In the genomic region with DNA sequence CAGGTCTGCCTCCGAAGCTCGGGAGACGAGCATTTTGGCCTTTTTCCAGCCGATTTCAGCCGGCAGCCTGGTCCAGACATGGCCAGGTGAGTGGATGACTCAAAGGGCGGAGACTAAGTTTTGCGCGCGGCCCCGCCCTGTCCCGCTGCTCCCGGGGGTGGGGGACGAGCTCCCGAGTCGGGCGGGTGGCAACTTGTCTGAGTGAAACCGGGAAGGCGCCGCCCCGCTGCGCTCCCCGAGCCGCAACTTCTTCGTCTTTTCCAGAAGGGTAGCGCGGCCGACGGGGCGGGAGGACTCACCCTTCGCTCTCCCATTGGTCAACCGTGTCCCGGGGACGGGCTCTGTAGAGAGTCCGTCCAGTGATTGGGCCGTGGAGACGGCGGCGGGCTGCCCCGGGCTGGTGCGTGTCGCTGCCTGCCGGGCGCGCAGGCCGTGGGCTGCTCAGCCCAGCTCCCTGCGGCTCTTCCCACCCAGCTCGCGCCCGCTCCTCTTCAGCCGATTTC, we compare ENCODE assay signal across 8 mouse cellular contexts. TPM values are rescaled to one million over a fixed set of nuclear protein-coding genes. Genes with fewer than 3 reads are reported as not detected.
A peak's percentile ranks its signal among the peaks of the same experiment; 100 is the strongest.
DNase-seq lines count a peak whose midpoint lies in the region; ATAC-seq lines count a peak whose summit lies in the region.

No protein-coding gene starts in this region.

- intact Hi-C loops in left cerebral cortex, postnatal 10 days (cut with DNase I): loop anchor here (5.0 kb wide), 1 partner anchor 228 kb away; no protein-coding TSS in a partner anchor

- peak overlapping the region; percentile 42 for H3K9ac ChIP-seq in intestine, embryonic 14.5 days (ENCODE audit: low read length)

- peak; percentile 96 for DNase-seq in adrenal gland, adult 2 months
- peak; percentile 75 for DNase-seq in embryo, embryonic 11.5 days (ENCODE audit: low read depth, low spot score)
- peak; percentile 91 for DNase-seq in gastrocnemius, postnatal 25 days
- DNase-seq in intestine, embryonic 14.5 days (ENCODE audit: low spot score): peak; percentile 89
- DNase-seq in left cerebral cortex, postnatal 10 days (ENCODE audit: extremely low spot score in 1 of 2, low spot score in 2 of 2): peak; percentile 72 to 90
- DNase-seq in right cerebral cortex, postnatal 10 days (ENCODE audit: low spot score in 2 of 2): peak; percentile 88 to 89
- DNase-seq in urinary bladder, postnatal 36 days (ENCODE audit: low spot score in 2 of 2): peak; percentile 92 to 97

- peaks cover 11% of the 10 kb centered on the region for H3K36me3 ChIP-seq in intestine, embryonic 14.5 days (ENCODE audit: control insufficient read depth, insufficient read depth, low read length)

- H3K4me3 ChIP-seq in intestine, embryonic 14.5 days (ENCODE audit: low read depth, low read length): peak overlapping the region; percentile 54

- peaks cover 33% of the 10 kb centered on the region for H3K27me3 ChIP-seq in intestine, embryonic 14.5 days (replicated peaks; ENCODE audit: control insufficient read depth, insufficient read depth, low read length)

- peaks cover 8% of the 10 kb centered on the region; the same call in 1 of the 2 replicates for H3K4me1 ChIP-seq in intestine, embryonic 14.5 days (replicated peaks; ENCODE audit: control insufficient read depth, insufficient read depth, low read length)

- H3K4me2 ChIP-seq in intestine, embryonic 14.5 days (ENCODE audit: low read length): peak overlapping the region; percentile 78

- under 1% methylated on average over 41 of the region's 50 CpGs for WGBS in intestine, embryonic 14.5 days

- no peaks in the 10 kb centered on the region for H3K9me3 ChIP-seq in intestine, embryonic 14.5 days (ENCODE audit: control insufficient read depth, low read length)

- peak overlapping the region; percentile 76 for H3K27ac ChIP-seq in intestine, embryonic 14.5 days (ENCODE audit: low read depth)

- ATAC-seq in intestine, embryonic 14.5 days (replicated peaks; ENCODE audit: low FRiP score, low TSS enrichment, low read depth): peak; percentile 91
- ATAC-seq in megakaryocyte progenitor cell, adult 5-6 weeks (replicated peaks; ENCODE audit: poor library complexity): peak; percentile 93

RNA-seq across cellular contexts. Expression of gene Sfn, which starts 2.3 kb away (rescaled TPM):
- 1 to 10 TPM; 1.4 to 1.8 TPM for total RNA-seq in adrenal gland, adult 2 months (2021)
- 2.1 and 3.0 TPM in 2 replicates for polyA plus RNA-seq in adrenal gland, adult 2 months (2012; rRNA removed)
- 1 to 10 TPM; 1.1 to 1.2 TPM for total RNA-seq in gastrocnemius, postnatal 25 days (2021)
- 39.2 and 42.7 TPM in 2 replicates for polyA plus RNA-seq in intestine, embryonic 14.5 days (2014; fragmentation: Nextera tagmentation; extraction: Ambion mirVana)
- total RNA-seq in left cerebral cortex, postnatal 10 days (2021): 1 to 10 TPM; 1.4 to 1.7 TPM
- total RNA-seq in megakaryocyte progenitor cell, adult 5-6 weeks (2015): 3.6 and 3.7 TPM in 2 replicates
- total RNA-seq in megakaryocyte progenitor cell, adult 5-6 weeks (2017): 2.9 and 4.7 TPM in 2 replicates

RNA-seq across cellular contexts. Expression of gene Gpn2, which starts 15.5 kb away (rescaled TPM):
- total RNA-seq in adrenal gland, adult 2 months (2021): 10 to 100 TPM; 16.5 to 18.5 TPM
- polyA plus RNA-seq in adrenal gland, adult 2 months (2012; rRNA removed): 63.3 and 82.5 TPM in 2 replicates
- total RNA-seq in gastrocnemius, postnatal 25 days (2021): 1 to 10 TPM; 4.6 to 4.9 TPM
- polyA plus RNA-seq in intestine, embryonic 14.5 days (2014; fragmentation: Nextera tagmentation; extraction: Ambion mirVana): 19.8 TPM in 2 replicates
- 10 to 100 TPM; 10.3 to 11.2 TPM for total RNA-seq in left cerebral cortex, postnatal 10 days (2021)
- 17.1 and 21.6 TPM in 2 replicates for total RNA-seq in megakaryocyte progenitor cell, adult 5-6 weeks (2015)
- total RNA-seq in megakaryocyte progenitor cell, adult 5-6 weeks (2017): 17.5 and 22.2 TPM in 2 replicates

RNA-seq across cellular contexts. Expression of gene Gpatch3, which starts 25.1 kb away (rescaled TPM):
- total RNA-seq in adrenal gland, adult 2 months (2021): 1 to 10 TPM; 6.0 to 7.5 TPM
- 8.5 and 13.1 TPM in 2 replicates for polyA plus RNA-seq in adrenal gland, adult 2 months (2012; rRNA removed)
- total RNA-seq in gastrocnemius, postnatal 25 days (2021): 1 to 10 TPM; 2.1 to 3.6 TPM
- polyA plus RNA-seq in intestine, embryonic 14.5 days (2014; fragmentation: Nextera tagmentation; extraction: Ambion mirVana): 6.9 and 7.5 TPM in 2 replicates
- total RNA-seq in left cerebral cortex, postnatal 10 days (2021): 1 to 10 TPM; 6.7 TPM
- 1.6 and 2.9 TPM in 2 replicates for total RNA-seq in megakaryocyte progenitor cell, adult 5-6 weeks (2015)
- 14.9 and 28.7 TPM in 2 replicates for total RNA-seq in megakaryocyte progenitor cell, adult 5-6 weeks (2017)

RNA-seq across cellular contexts. Expression of gene Nr0b2, which starts 46.4 kb away (rescaled TPM):
- 10 to 100 TPM; 39.9 to 65.5 TPM for total RNA-seq in adrenal gland, adult 2 months (2021)
- polyA plus RNA-seq in adrenal gland, adult 2 months (2012; rRNA removed): 251 and 295 TPM in 2 replicates
- total RNA-seq in gastrocnemius, postnatal 25 days (2021): not detected
- polyA plus RNA-seq in intestine, embryonic 14.5 days (2014; fragmentation: Nextera tagmentation; extraction: Ambion mirVana): 3.2 and 5.4 TPM in 2 replicates
- not detected for total RNA-seq in left cerebral cortex, postnatal 10 days (2021)
- total RNA-seq in megakaryocyte progenitor cell, adult 5-6 weeks (2015): 2.9 and 3.1 TPM in 2 replicates
- total RNA-seq in megakaryocyte progenitor cell, adult 5-6 weeks (2017): 0.54 and 2.7 TPM in 2 replicates

RNA-seq across cellular contexts. Expression of gene Zdhhc18, which starts 50.3 kb away (rescaled TPM):
- total RNA-seq in adrenal gland, adult 2 months (2021): 10 to 100 TPM; 18.4 to 24.8 TPM
- polyA plus RNA-seq in adrenal gland, adult 2 months (2012; rRNA removed): 31.0 and 32.9 TPM in 2 replicates
- total RNA-seq in gastrocnemius, postnatal 25 days (2021): 10 to 100 TPM; 22.9 to 24.3 TPM
- polyA plus RNA-seq in intestine, embryonic 14.5 days (2014; fragmentation: Nextera tagmentation; extraction: Ambion mirVana): 1.9 and 2.2 TPM in 2 replicates
- 10 to 100 TPM; 31.8 to 34.1 TPM for total RNA-seq in left cerebral cortex, postnatal 10 days (2021)
- 16.2 and 27.0 TPM in 2 replicates for total RNA-seq in megakaryocyte progenitor cell, adult 5-6 weeks (2015)
- total RNA-seq in megakaryocyte progenitor cell, adult 5-6 weeks (2017): 7.8 and 11.5 TPM in 2 replicates

Comparison
In these comparisons a context has a peak if more than half of its experiments do, and no peak if none do; other contexts are left out.
1. Peak in every context shown above with its lines: DNase-seq, ATAC-seq, H3K4me3 ChIP-seq and H3K27ac ChIP-seq.